Mouse (Mus musculus) forebrain, embryonic 10.5 days (tissue): ENCODE data around the gene Olfr549. TPM values are rescaled to one million over a fixed set of nuclear protein-coding genes. Genes with fewer than 3 reads are reported as not detected.

Experiments used
- polyA plus RNA-seq: library from polyadenylated mRNA; unstranded; fragments of >200 nt; fragmentation: Nextera tagmentation; extraction: Ambion mirVana; gene quantifications from 2 replicates; pipeline ENCODE4 v1.2.1, GENCODE M21; 2016

Gene Olfr549
- polyA plus RNA-seq, 1 experiment from 2014 or later: not detected

Other genes starting within 250 kb of the Olfr549 start
- gene Rrm1, start 108.2 kb upstream of the Olfr549 start, polyA plus RNA-seq: 296 and 311 TPM in 2 replicates
- gene Olfr543, start 68.2 kb upstream of the Olfr549 start, polyA plus RNA-seq: 0.19 and 0.55 TPM in 2 replicates
- gene Olfr544, start 61.6 kb upstream of the Olfr549 start, polyA plus RNA-seq: 0.06 and 0.14 TPM in 2 replicates
- 0.05 and 0.17 TPM in 2 replicates for gene Olfr545, start 50.3 kb upstream of the Olfr549 start, polyA plus RNA-seq
- gene Olfr547, start 15.1 kb upstream of the Olfr549 start, polyA plus RNA-seq: not detected in 2 replicates
- gene Olfr548-ps1, start 9.0 kb upstream of the Olfr549 start, polyA plus RNA-seq: not detected in 2 replicates
- gene Trim21, start 15.6 kb downstream of the Olfr549 start, polyA plus RNA-seq: 0.25 and 0.33 TPM in 2 replicates
- gene Olfr550, start 21.6 kb downstream of the Olfr549 start, polyA plus RNA-seq: not detected in 2 replicates
- not detected in 2 replicates for gene Olfr551, start 42.0 kb downstream of the Olfr549 start, polyA plus RNA-seq
- not detected in 2 replicates for gene Olfr552, start 47.9 kb downstream of the Olfr549 start, polyA plus RNA-seq
- not detected in 2 replicates for gene Olfr553, start 68.3 kb downstream of the Olfr549 start, polyA plus RNA-seq
- not detected in 2 replicates for gene Olfr554, start 88.6 kb downstream of the Olfr549 start, polyA plus RNA-seq
- not detected in 2 replicates for gene Olfr555, start 109.0 kb downstream of the Olfr549 start, polyA plus RNA-seq
- not detected in 2 replicates for gene Olfr556, start 115.0 kb downstream of the Olfr549 start, polyA plus RNA-seq
- 9.3 and 10.9 TPM in 2 replicates for gene Trim68, start 137.5 kb downstream of the Olfr549 start, polyA plus RNA-seq
- gene Olfr557, start 146.0 kb downstream of the Olfr549 start, polyA plus RNA-seq: not detected in 2 replicates
- gene Olfr558, start 152.3 kb downstream of the Olfr549 start, polyA plus RNA-seq: not detected in 2 replicates
- gene Olfr33, start 169.2 kb downstream of the Olfr549 start, polyA plus RNA-seq: not detected in 2 replicates
- gene Olfr559, start 177.6 kb downstream of the Olfr549 start, polyA plus RNA-seq: not detected in 2 replicates
- gene Olfr560, start 209.5 kb downstream of the Olfr549 start, polyA plus RNA-seq: not detected in 2 replicates
- gene Olfr78, start 209.6 kb downstream of the Olfr549 start, polyA plus RNA-seq: not detected in 2 replicates
- not detected in 2 replicates for gene Olfr561, start 221.4 kb downstream of the Olfr549 start, polyA plus RNA-seq